In genomic region chr1:177468436-177468835, GRCm38 (mm10) we compare ENCODE assay signal across 23 mouse cellular contexts. TPM values are rescaled to one million over a fixed set of nuclear protein-coding genes. Genes with fewer than 3 reads are reported as not detected.
A peak's percentile ranks its signal among the peaks of the same experiment; 100 is the strongest.
DNase-seq lines count a peak whose midpoint lies in the region; ATAC-seq and TF ChIP-seq lines count a peak whose summit lies in the region.
"Had no signal": no experiment of that assay in that cellular context is flagged by ENCODE, and none has a peak within 500 bp of the region (broad histone marks: within the 10 kb centered on the region; RNA-seq: fewer than 3 reads in every experiment).

No protein-coding gene starts in this region.

- H3K27ac ChIP-seq in forebrain, embryonic 13.5 days: peak overlapping the region; percentile 14; the same call in 1 of the 2 replicates
- no peak overlapping the region for H3K27ac ChIP-seq in forebrain, postnatal 0 days (ENCODE audit: low read depth, low read length)
- H3K27ac ChIP-seq in layer of hippocampus, adult 2 months: peak overlapping the region; percentile 59
- H3K27ac ChIP-seq: embryonic facial prominence, embryonic 12.5 days; gastrocnemius, adult 2 months; hindbrain, embryonic 15.5 days; intestine, embryonic 15.5 days; kidney, embryonic 15.5 days; liver, embryonic 13.5 days; lung, embryonic 15.5 days; midbrain, embryonic 13.5 days had no signal

- no peaks in the 10 kb centered on the region for H3K36me3 ChIP-seq in forebrain, embryonic 13.5 days (ENCODE audit: poor library complexity, severe bottlenecking)
- H3K36me3 ChIP-seq in forebrain, postnatal 0 days (ENCODE audit: insufficient read depth): no peaks in the 10 kb centered on the region
- H3K36me3 ChIP-seq: embryonic facial prominence, embryonic 12.5 days; hindbrain, embryonic 15.5 days; intestine, embryonic 15.5 days; kidney, embryonic 15.5 days; liver, embryonic 13.5 days; lung, embryonic 15.5 days; midbrain, embryonic 13.5 days had no signal

- H3K4me2 ChIP-seq in forebrain, embryonic 13.5 days: no peak overlapping the region
- H3K4me2 ChIP-seq in forebrain, postnatal 0 days (ENCODE audit: low read depth): no peak overlapping the region
- H3K4me2 ChIP-seq: embryonic facial prominence, embryonic 12.5 days; hindbrain, embryonic 15.5 days; intestine, embryonic 15.5 days; kidney, embryonic 15.5 days; liver, embryonic 13.5 days; lung, embryonic 15.5 days; midbrain, embryonic 13.5 days had no signal

- peak; percentile 49; the same call in 1 of the 2 replicates for ATAC-seq in forebrain, embryonic 13.5 days
- ATAC-seq in forebrain, postnatal 0 days: no peak
- ATAC-seq: intestine, embryonic 15.5 days; midbrain, embryonic 13.5 days had no signal

- no peak overlapping the region for H3K4me3 ChIP-seq in forebrain, embryonic 13.5 days
- H3K4me3 ChIP-seq in forebrain, postnatal 0 days (ENCODE audit: low read depth, low read length): no peak overlapping the region
- H3K4me3 ChIP-seq in layer of hippocampus, adult 2 months: no peak overlapping the region
- H3K4me3 ChIP-seq: embryonic facial prominence, embryonic 12.5 days; gastrocnemius, adult 2 months; hindbrain, embryonic 15.5 days; intestine, embryonic 15.5 days; kidney, embryonic 15.5 days; liver, embryonic 13.5 days; lung, embryonic 15.5 days; midbrain, embryonic 13.5 days had no signal

- no peaks in the 10 kb centered on the region for H3K9me3 ChIP-seq in forebrain, embryonic 13.5 days (replicated peaks)
- H3K9me3 ChIP-seq in forebrain, postnatal 0 days (ENCODE audit: low read length): no peaks in the 10 kb centered on the region
- H3K9me3 ChIP-seq: embryonic facial prominence, embryonic 12.5 days; hindbrain, embryonic 15.5 days; intestine, embryonic 15.5 days; kidney, embryonic 15.5 days; liver, embryonic 13.5 days; lung, embryonic 15.5 days; midbrain, embryonic 13.5 days had no signal

- WGBS in forebrain, embryonic 13.5 days: 73% methylated on average over 5 of the region's 5 CpGs
- WGBS in forebrain, postnatal 0 days: 63% methylated on average over 5 of the region's 5 CpGs

- no peak for DNase-seq in forebrain, postnatal 0 days
- DNase-seq in layer of hippocampus, adult 2 months (ENCODE audit: low spot score in 2 of 2): no peak
- DNase-seq in layer of hippocampus, postnatal 10 days (ENCODE audit: low spot score in 2 of 2): no peak
- peak; percentile 70 to 72 for DNase-seq in left cerebral cortex, adult 18-20 months (ENCODE audit: low spot score in 2 of 2)
- peak; percentile 61 for DNase-seq in right cerebral cortex, postnatal 14 days
- DNase-seq in spleen, postnatal 4 days (ENCODE audit: low spot score in 2 of 2): no peak
- DNase-seq in kidney, adult 8-10 months: no peak
- DNase-seq: adrenal gland, postnatal 14 days; cerebellum, adult 11-12 months; gastrocnemius, adult 2 months; heart, adult 18-20 months; heart, postnatal 36 days; kidney, postnatal 4 days; liver, embryonic 13.5 days; thymus, postnatal 36 days had no signal

- H3K9ac ChIP-seq in forebrain, embryonic 13.5 days: no peak overlapping the region
- H3K9ac ChIP-seq in forebrain, postnatal 0 days: no peak overlapping the region
- H3K9ac ChIP-seq: embryonic facial prominence, embryonic 12.5 days; hindbrain, embryonic 15.5 days; intestine, embryonic 15.5 days; kidney, embryonic 15.5 days; liver, embryonic 13.5 days; lung, embryonic 15.5 days; midbrain, embryonic 13.5 days had no signal

- TF ChIP-seq CTCF in forebrain, postnatal 0 days (IDR thresholded peaks at IDR 0.05; ENCODE audit: low read depth): no peak
- TF ChIP-seq CTCF in layer of hippocampus, adult 2 months (conservative IDR thresholded peaks at IDR 0.05): no peak

- H3K27me3 ChIP-seq in forebrain, embryonic 13.5 days: no peaks in the 10 kb centered on the region
- H3K27me3 ChIP-seq in forebrain, postnatal 0 days (ENCODE audit: insufficient read depth, low read length): no peaks in the 10 kb centered on the region
- H3K27me3 ChIP-seq: CH12.LX; embryonic facial prominence, embryonic 12.5 days; hindbrain, embryonic 15.5 days; intestine, embryonic 15.5 days; kidney, embryonic 15.5 days; liver, embryonic 13.5 days; lung, embryonic 15.5 days; midbrain, embryonic 13.5 days had no signal

- H3K4me1 ChIP-seq in forebrain, embryonic 13.5 days: peaks cover 9% of the 10 kb centered on the region; the same call in 1 of the 2 replicates
- H3K4me1 ChIP-seq in forebrain, postnatal 0 days (ENCODE audit: insufficient read depth): no peaks in the 10 kb centered on the region
- H3K4me1 ChIP-seq: embryonic facial prominence, embryonic 12.5 days; hindbrain, embryonic 15.5 days; liver, embryonic 13.5 days; lung, embryonic 15.5 days; midbrain, embryonic 13.5 days had no signal

RNA-seq across cellular contexts. Expression of gene Zbtb18, which starts 26.3 kb away (rescaled TPM):
- polyA plus RNA-seq in forebrain, embryonic 13.5 days (2015; fragmentation: Nextera tagmentation; extraction: Ambion mirVana): 59.8 and 88.1 TPM in 2 replicates
- total RNA-seq in forebrain, postnatal 0 days (2014; rRNA removed): 301 and 445 TPM in 2 replicates
- 88.6 and 138 TPM in 2 replicates for polyA plus RNA-seq in forebrain, postnatal 0 days (2015; fragmentation: Nextera tagmentation; extraction: Ambion mirVana)
- total RNA-seq in layer of hippocampus, adult 2 months (2021): 100 to 1,000 TPM; 585 to 647 TPM
- total RNA-seq in layer of hippocampus, postnatal 10 days (2021): 100 to 1,000 TPM; 639 to 677 TPM
- total RNA-seq in left cerebral cortex, adult 18-20 months (2021): 100 to 1,000 TPM; 341 to 359 TPM

Comparison
In these comparisons a context has a peak if more than half of its experiments do, and no peak if none do; other contexts are left out.
1. DNase-seq: peak in left cerebral cortex, adult 18-20 months (2 of 2) and right cerebral cortex, postnatal 14 days (single experiment); none in forebrain, postnatal 0 days (single experiment), layer of hippocampus, adult 2 months (0 of 2), layer of hippocampus, postnatal 10 days (0 of 2), spleen, postnatal 4 days (0 of 2) and kidney, adult 8-10 months (0 of 2).